Mouse (Mus musculus): ENCODE results near the gene Hao1.

The Hao1 gene

DNA sequence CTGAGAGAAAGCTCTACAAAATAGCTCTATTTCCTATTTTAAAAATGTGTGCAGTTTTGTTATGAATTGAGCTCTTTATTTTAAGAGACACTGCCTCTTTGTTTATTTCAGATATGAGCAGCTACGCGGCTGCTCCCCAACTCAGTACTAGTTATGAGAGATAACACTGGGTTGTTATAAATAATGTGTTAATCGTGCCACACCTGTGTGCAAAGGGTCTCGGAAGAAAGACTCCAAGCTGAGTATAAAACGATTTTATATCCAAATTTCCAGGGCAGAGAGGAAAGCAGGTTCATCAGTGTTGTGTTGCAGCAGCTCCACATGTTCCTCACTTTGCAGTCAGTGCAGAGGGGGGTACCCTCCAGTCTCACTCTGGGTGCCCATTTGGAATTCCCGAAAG is 91.8 kb downstream of the Hao1 start:
- no peak for DNase-seq (ENCODE audit: low spot score)

- no peak for DNase-seq (ENCODE audit: low spot score)
These were observed 93.3 kb downstream of the Hao1 start for GRCm38 (mm10) chr2:134460831-134461230.

GRCm38 (mm10) chr2:134456065-134456505 is 98.1 kb downstream of the Hao1 start:
- peak; percentile 35 for DNase-seq (ENCODE audit: low spot score)

- DNase-seq (ENCODE audit: low spot score) = no peak
These were observed 101.4 kb downstream of the Hao1 start for GRCm38 (mm10) chr2:134452748-134453147.

- no peak for DNase-seq (ENCODE audit: low spot score)
These were observed 103.2 kb downstream of the Hao1 start for GRCm38 (mm10) chr2:134450976-134451375.
